ENCODE assay signal across 7 mouse cellular contexts in genomic region chr19:22940487-22940886, GRCm38 (mm10).
DNase-seq lines count a peak whose midpoint lies in the region; ATAC-seq lines count a peak whose summit lies in the region.

No protein-coding gene starts in this region.

- H3K9me3 ChIP-seq in hindbrain, embryonic 13.5 days, result no peaks in the 10 kb centered on the region
- H3K9me3 ChIP-seq in midbrain, embryonic 14.5 days (ENCODE audit: control insufficient read depth, low read length), result no peaks in the 10 kb centered on the region

- WGBS in hindbrain, embryonic 13.5 days, result 56% methylated on average over 5 of the region's 5 CpGs
- WGBS in midbrain, embryonic 14.5 days, result 47% methylated on average over 5 of the region's 5 CpGs

- H3K36me3 ChIP-seq in hindbrain, embryonic 13.5 days, result no peaks in the 10 kb centered on the region
- H3K36me3 ChIP-seq in midbrain, embryonic 14.5 days (ENCODE audit: control insufficient read depth, insufficient read depth, low read length), result no peaks in the 10 kb centered on the region

- peak; percentile 97 for ATAC-seq in frontal cortex, adult (ENCODE audit: low TSS enrichment)
- peak; percentile 73 for ATAC-seq in hindbrain, embryonic 13.5 days (ENCODE audit: low FRiP score)
- ATAC-seq in midbrain, embryonic 14.5 days (ENCODE audit: low FRiP score, low TSS enrichment), result no peak

- peak; percentile 93 for DNase-seq in adipocyte (ENCODE audit: low spot score)
- peak; percentile 99 for DNase-seq in cerebellum, adult 11-12 months
- peak; percentile 80 to 90 for DNase-seq in layer of hippocampus, postnatal 14 days (ENCODE audit: low spot score in 2 of 2)
- DNase-seq in midbrain, embryonic 14.5 days, result peak; percentile 71
- DNase-seq in testis, postnatal 10 days (ENCODE audit: low spot score), result peak; percentile 62

- 0 out of 2 replicates have a peak, but pooled peaks cover 5% of the 10 kb centered on the region for H3K27me3 ChIP-seq in hindbrain, embryonic 13.5 days
- H3K27me3 ChIP-seq in midbrain, embryonic 14.5 days (ENCODE audit: control insufficient read depth, insufficient read depth, low read length), result no peaks in the 10 kb centered on the region

- no peak overlapping the region for H3K4me3 ChIP-seq in hindbrain, embryonic 13.5 days
- H3K4me3 ChIP-seq in midbrain, embryonic 14.5 days (replicated peaks; ENCODE audit: low read depth, low read length), result no peak overlapping the region

- H3K4me1 ChIP-seq in hindbrain, embryonic 13.5 days (replicated peaks), result peaks cover 18% of the 10 kb centered on the region
- peaks cover 14% of the 10 kb centered on the region; the same call in 1 of the 2 replicates for H3K4me1 ChIP-seq in midbrain, embryonic 14.5 days (ENCODE audit: control insufficient read depth, insufficient read depth, low read length)

- H3K27ac ChIP-seq in hindbrain, embryonic 13.5 days, result peak overlapping the region; percentile 4; the same call in 1 of the 2 replicates
- H3K27ac ChIP-seq in midbrain, embryonic 14.5 days (replicated peaks; ENCODE audit: low read depth, low read length), result no peak overlapping the region

- H3K4me2 ChIP-seq in hindbrain, embryonic 13.5 days, result no peak overlapping the region
- H3K4me2 ChIP-seq in midbrain, embryonic 14.5 days (ENCODE audit: low read length), result no peak overlapping the region

- H3K9ac ChIP-seq in hindbrain, embryonic 13.5 days, result no peak overlapping the region
- no peak overlapping the region for H3K9ac ChIP-seq in midbrain, embryonic 14.5 days (replicated peaks; ENCODE audit: low read length)
